Mouse (Mus musculus) ES-E14 (cell line): ENCODE measurements around the gene Slc17a9. TPM values are rescaled to one million over a fixed set of nuclear protein-coding genes. Genes with fewer than 3 reads are reported as not detected.

ENCODE experiments used
- DNase-seq: peaks from one replicate; pipeline ENCODE4 v3.0.0-alpha.2; 2013; ENCODE audit warnings: low read depth, low spot score
- H3K27ac ChIP-seq: 2 replicates; pipeline ENCODE4 v1.5.1; 2012; ENCODE audit warnings: low read depth, mild to moderate bottlenecking, low read length, moderate library complexity, mixed read lengths; ENCODE audit not compliant: poor library complexity, insufficient read depth, severe bottlenecking
- H3K36me3 ChIP-seq: 2 replicates; pipeline ENCODE4 v1.6.1; 2012; ENCODE audit warnings: mild to moderate bottlenecking, low read length, moderate library complexity, mixed read lengths; ENCODE audit not compliant: control insufficient read depth, poor library complexity, insufficient read depth, severe bottlenecking
- H3K4me1 ChIP-seq, 2 experiments: fragments of 150-350 bp in 1 of 2; sonication (generic) in 1 of 2; 2 replicates each; pipeline ENCODE4 v1.6.1; 2012; ENCODE audit warnings: low read length in 2 of 2, mild to moderate bottlenecking in 1 of 2, mixed read lengths in 1 of 2; ENCODE audit not compliant: control insufficient read depth in 2 of 2, insufficient read depth in 2 of 2, poor library complexity in 1 of 2
- H3K4me3 ChIP-seq, 2 experiments: fragments of 150-350 bp in 1 of 2; sonication (generic) in 1 of 2; 2 replicates each; pipeline ENCODE4 v1.5.1; 2012; ENCODE audit warnings: low read length in 2 of 2, low read depth in 1 of 2, mild to moderate bottlenecking in 1 of 2, mixed read lengths in 1 of 2; ENCODE audit not compliant: insufficient read depth in 1 of 2, poor library complexity in 1 of 2, severe bottlenecking in 1 of 2
- H3K9ac ChIP-seq: 2 replicates; pipeline ENCODE4 v1.6.1; 2012; ENCODE audit warnings: low read depth, mild to moderate bottlenecking, low read length, mixed read lengths; ENCODE audit not compliant: poor library complexity, insufficient read depth, severe bottlenecking
- H3K9me3 ChIP-seq: fragments of 150-350 bp; sonication (generic); 2 replicates; pipeline ENCODE4 v1.6.1; 2012; ENCODE audit warnings: low read depth, mild to moderate bottlenecking, low read length; ENCODE audit not compliant: control insufficient read depth, insufficient read depth
- CHD2 ChIP-seq: IDR thresholded peaks from 2 replicates; pipeline ENCODE4 v1.6.1; 2014; ENCODE audit warnings: mild to moderate bottlenecking, low read depth, low read length, inconsistent platforms
- HCFC1 ChIP-seq: IDR thresholded peaks from 2 replicates; pipeline ENCODE4 v1.6.1; 2012; ENCODE audit warnings: low read length, inconsistent platforms, borderline replicate concordance; ENCODE audit not compliant: insufficient read depth
- MAFK ChIP-seq: IDR thresholded peaks from 2 replicates; pipeline ENCODE4 v1.6.1; 2014; ENCODE audit warnings: mild to moderate bottlenecking, low read depth, low read length, inconsistent platforms; ENCODE audit not compliant: insufficient read depth
- ZC3H11A ChIP-seq: IDR thresholded peaks from 2 replicates; pipeline ENCODE4 v1.6.1; 2012; ENCODE audit warnings: low read depth, mild to moderate bottlenecking, inconsistent platforms, low read length, borderline replicate concordance
- ZNF384 ChIP-seq: IDR thresholded peaks from 2 replicates; pipeline ENCODE4 v1.6.1; 2012; ENCODE audit warnings: low read depth, low read length, inconsistent platforms
- in situ Hi-C, 2 experiments: fragments of 600-800 bp; cut with MboI; formaldehyde crosslinking; loops; one replicate each; pipeline ENCODE4 v1.15.1; 2025; ENCODE audit warnings: low sequenced_read_pairs in 2 of 2, inconsistent platforms in 1 of 2; ENCODE audit not compliant: unreplicated experiment in 2 of 2
- total RNA-seq: library from RNA; depleted of rRNA; stranded (reverse); fragments of 300-350 nt; gene quantifications from 2 replicates; pipeline ENCODE4 v1.2.3, GENCODE M21; 2012

Gene Slc17a9
- total RNA-seq, 1 experiment: 12.0 TPM

DNA sequence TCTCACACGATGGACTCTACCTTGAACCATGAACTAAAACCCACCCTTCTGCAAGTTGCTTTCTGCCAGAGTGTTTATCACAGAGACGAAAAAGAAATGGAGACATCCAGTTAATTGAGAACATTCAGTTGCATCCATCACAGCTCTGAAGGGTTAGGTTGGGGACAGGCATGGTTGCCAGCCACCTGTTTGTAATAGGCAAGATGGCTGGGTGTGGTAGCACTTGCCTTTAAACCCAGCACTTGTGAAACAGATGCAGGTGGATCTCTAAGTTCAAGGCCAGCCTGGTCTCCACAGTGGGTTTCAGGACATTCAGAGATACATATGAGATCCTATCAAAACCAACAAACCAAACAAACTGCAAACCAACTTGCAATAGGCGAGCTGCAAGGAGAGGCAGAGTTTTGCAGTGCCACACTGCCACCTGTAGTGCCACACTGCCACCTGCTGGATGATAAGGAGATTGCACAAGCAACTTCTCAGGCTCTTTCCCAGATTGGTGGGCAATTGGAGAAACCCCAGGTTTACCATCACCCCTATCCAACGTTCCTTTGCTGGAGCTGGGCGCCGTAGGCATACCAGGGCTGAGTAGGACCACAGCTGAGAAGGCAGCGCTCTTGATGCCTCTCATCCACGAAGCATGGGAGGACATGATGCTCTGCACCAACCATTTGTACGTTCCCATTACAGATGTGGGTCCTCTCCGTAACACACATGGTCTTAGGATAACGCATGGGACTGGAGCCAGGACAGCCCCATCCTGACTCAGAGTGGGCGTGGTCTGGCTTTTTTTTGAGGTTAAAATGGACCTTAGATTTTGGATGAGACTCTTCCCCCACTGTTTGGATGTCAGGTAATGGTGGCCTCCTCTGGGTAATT lies 54.4 kb downstream of the Slc17a9 start:
- no peak for DNase-seq

DNA sequence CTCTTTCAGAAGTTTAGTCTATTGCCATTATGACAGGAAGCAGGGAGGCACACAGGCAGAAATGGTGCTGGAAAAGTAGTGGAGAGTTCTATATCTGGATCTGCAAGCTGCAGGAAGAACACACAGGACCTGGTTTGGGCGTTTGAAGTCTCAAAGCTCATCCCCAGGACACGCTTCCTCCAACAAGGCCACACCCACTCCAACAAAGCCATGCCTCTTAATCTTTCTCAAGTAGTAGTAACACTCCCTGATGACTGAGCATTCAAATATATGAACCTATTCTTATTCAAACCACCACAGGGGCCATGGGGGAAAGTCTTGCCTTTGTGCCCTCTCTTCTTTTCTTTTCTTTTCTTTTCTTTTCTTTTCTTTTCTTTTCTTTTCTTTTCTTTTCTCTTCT lies 55.2 kb downstream of the Slc17a9 start:
- DNase-seq: no peak
- in situ Hi-C loops: loop anchor here (5.0 to 25.0 kb wide), 2 partner anchors 198 to 218 kb away; partner anchors contain the start of gene Mrgbp (in 1 of the 2)
- TF ChIP-seq HCFC1: no peak
- TF ChIP-seq ZC3H11A: no peak
- TF ChIP-seq ZNF384: no peak
- TF ChIP-seq MAFK: no peak
- no peak for TF ChIP-seq CHD2

More for the DNA sequence above, 54.4 kb downstream of the Slc17a9 start:
- Histone ChIP-seq H3K4me3 (no peak overlapping the region), H3K4me1 (peaks cover 0 to 6% of the 10 kb centered on the region in 2 experiments; a peak in 1 of 4 replicates), H3K27ac (no peak overlapping the region), H3K9me3 (no peaks in the 10 kb centered on the region), H3K36me3 (no peaks in the 10 kb centered on the region), H3K9ac (no peak overlapping the region)
- TF ChIP-seq CHD2: no peak
- no peak for TF ChIP-seq HCFC1
- TF ChIP-seq ZC3H11A: peak; percentile 81; the same call in 1 of the 2 replicates
- TF ChIP-seq ZNF384: no peak
- in situ Hi-C loops: loop anchor here (5.0 to 25.0 kb wide), 2 partner anchors 197 to 217 kb away; partner anchors contain the start of gene Mrgbp (in 1 of the 2)

DNA sequence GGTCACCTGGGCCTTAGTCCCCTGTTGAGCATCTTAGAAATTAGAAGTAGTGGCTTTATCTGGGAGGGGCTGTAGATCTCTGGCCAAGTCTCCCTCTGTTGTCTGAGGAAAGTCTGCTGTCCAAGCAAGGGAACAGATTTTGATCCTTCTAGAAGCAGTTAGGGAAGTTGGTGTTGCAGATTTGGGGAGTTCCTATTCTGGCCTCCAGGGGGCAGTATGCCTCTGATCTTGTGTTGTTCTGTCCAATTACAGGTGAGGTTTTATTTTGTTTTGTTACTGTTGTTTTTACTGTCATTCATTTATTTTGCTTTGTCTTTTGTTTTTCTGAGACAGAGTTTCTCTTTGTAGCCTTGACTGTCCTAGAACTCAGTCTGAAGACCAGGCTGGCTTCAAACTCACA lies 61.7 kb downstream of the Slc17a9 start:
- Histone ChIP-seq H3K4me3 (no peak overlapping the region), H3K4me1 (0 out of 4 replicates have a peak, but pooled peaks cover 0 to 2% of the 10 kb centered on the region in 2 experiments), H3K27ac (no peak overlapping the region), H3K9me3 (no peaks in the 10 kb centered on the region), H3K9ac (no peak overlapping the region), H3K36me3 (no peaks in the 10 kb centered on the region)
- no peak for TF ChIP-seq MAFK
- TF ChIP-seq ZC3H11A: 0 out of 2 replicates have a peak, but pooled peaks have one; percentile 38
- peak; percentile 59 for DNase-seq
- in situ Hi-C loops: loop anchor here in 1 of 2 experiments (25.0 kb wide), 1 partner anchor 224 kb away; no protein-coding TSS in a partner anchor

More for the DNA sequence above, 55.2 kb downstream of the Slc17a9 start:
- Histone ChIP-seq H3K4me3 (no peak overlapping the region), H3K36me3 (no peaks in the 10 kb centered on the region), H3K27ac (no peak overlapping the region), H3K9me3 (no peaks in the 10 kb centered on the region), H3K4me1 (peaks cover 0 to 6% of the 10 kb centered on the region in 2 experiments; a peak in 1 of 4 replicates), H3K9ac (no peak overlapping the region)

DNA sequence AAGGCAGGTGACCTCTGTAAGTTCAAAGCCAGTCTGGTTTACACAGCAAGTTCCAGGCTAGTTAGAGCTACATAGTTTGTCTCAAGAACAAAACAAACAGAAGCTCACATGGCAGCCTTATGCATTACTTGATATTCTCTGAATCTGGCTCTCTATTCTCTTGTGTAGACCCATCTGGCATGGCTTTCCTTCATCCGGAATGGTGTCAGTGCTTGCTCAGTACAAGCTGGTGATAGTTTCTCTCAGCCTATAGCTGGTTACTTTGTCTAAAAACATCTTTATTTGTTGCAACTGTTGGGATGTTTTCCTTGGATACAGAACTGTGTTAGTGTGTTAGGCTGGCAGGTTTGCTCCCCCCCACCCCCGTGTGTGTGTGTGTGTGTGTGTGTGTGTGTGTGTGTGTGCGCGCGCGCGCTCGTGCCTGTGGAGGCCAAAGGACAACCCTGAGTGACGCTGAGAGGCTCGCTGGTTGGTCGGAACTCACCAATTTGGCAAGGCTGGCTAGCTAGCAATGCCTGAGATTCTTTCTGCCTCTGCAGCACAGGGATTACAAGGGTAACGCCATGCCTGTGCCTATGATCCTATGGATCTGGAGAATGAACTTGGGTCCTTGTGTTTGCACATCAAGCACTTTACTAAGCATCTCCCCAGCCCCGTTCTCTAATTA lies 62.6 kb downstream of the Slc17a9 start:
- H3K4me1 ChIP-seq: 0 out of 4 replicates have a peak, but pooled peaks cover 0 to 2% of the 10 kb centered on the region in 2 experiments
- H3K4me3 ChIP-seq: no peak overlapping the region
- H3K9me3 ChIP-seq: no peaks in the 10 kb centered on the region
- in situ Hi-C loops: loop anchor here in 1 of 2 experiments (25.0 kb wide), 1 partner anchor 225 kb away; no protein-coding TSS in a partner anchor
- TF ChIP-seq CHD2: no peak
- TF ChIP-seq ZC3H11A: no peak
- no peak for TF ChIP-seq ZNF384
- TF ChIP-seq HCFC1: no peak
- TF ChIP-seq MAFK: no peak
- no peak overlapping the region for H3K27ac ChIP-seq
- H3K9ac ChIP-seq: no peak overlapping the region
- no peaks in the 10 kb centered on the region for H3K36me3 ChIP-seq
- DNase-seq: no peak
